Mouse (Mus musculus): ENCODE data around the gene Pitpnc1. TPM values are rescaled to one million over a fixed set of nuclear protein-coding genes. Genes with fewer than 3 reads are reported as not detected.

Gene Pitpnc1
- total RNA-seq, 1 experiment from 2014 or later: 42.8 TPM

DNA sequence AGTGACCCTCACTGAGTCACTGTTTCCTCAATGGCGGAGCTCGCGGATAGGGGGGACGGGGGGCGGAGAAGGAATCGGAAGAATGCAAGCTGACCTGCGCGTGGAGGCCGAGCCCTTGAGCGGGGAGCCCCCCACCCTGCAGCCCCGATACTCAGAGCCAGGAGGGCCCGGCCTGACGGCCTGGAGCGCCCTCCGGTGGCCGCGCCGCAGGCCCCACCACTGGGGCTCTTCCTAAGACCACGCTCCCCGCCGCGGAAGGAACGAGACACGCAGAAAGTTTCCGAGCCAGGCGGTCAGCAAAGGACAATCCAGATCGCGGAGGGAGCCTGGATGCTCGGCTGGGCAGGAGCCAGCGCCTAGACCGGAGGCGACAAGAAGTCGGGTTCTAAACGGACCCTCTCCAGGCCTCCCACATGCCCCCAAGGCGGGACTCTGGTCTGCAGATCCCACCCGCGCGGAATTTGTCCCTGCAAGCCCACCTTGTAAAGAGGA is 1.4 kb downstream of the Pitpnc1 start:
- peak; percentile 40; the same call in 1 of the 2 replicates for ATAC-seq (replicated peaks; ENCODE audit: low read depth, poor library complexity, severe bottlenecking)

DNA sequence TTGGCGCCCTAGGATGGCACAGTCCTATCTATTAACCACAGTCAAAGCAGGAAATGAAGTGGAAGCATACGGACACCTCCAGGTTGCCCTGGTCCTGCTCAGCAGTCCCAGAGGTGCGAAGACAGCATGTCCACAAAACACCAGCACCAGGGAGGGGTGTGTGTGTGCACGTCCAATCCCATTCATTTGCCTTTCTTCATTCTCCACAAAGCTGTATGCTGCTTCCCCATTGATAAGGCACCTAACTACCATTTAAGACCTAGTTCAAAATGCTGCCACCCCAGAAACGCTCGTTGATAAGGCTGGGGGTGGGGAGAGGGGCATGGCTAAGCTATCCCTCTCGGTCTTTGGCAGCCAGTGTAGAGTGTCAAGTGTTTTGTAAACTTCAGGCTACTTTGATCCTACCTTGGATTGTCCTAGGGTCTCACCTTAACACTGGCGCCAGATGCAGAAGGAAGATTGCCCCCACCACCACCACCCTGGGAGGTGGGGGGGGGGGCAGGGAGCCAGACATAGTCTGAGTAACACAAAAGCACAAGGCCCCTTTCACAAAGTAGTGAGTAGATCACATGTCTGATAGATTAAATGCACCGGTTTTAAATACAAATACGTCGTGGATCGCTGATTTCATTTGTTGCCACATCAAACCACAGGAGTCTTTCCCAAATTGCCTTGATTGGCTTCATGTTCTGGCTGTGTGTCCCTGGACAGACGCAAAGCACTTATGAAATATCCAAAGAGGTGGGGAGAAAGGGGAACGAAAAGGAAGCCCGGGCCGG is 2.1 kb downstream of the Pitpnc1 start:
- peak; percentile 16 for ATAC-seq (replicated peaks; ENCODE audit: low read depth, poor library complexity, severe bottlenecking)

DNA sequence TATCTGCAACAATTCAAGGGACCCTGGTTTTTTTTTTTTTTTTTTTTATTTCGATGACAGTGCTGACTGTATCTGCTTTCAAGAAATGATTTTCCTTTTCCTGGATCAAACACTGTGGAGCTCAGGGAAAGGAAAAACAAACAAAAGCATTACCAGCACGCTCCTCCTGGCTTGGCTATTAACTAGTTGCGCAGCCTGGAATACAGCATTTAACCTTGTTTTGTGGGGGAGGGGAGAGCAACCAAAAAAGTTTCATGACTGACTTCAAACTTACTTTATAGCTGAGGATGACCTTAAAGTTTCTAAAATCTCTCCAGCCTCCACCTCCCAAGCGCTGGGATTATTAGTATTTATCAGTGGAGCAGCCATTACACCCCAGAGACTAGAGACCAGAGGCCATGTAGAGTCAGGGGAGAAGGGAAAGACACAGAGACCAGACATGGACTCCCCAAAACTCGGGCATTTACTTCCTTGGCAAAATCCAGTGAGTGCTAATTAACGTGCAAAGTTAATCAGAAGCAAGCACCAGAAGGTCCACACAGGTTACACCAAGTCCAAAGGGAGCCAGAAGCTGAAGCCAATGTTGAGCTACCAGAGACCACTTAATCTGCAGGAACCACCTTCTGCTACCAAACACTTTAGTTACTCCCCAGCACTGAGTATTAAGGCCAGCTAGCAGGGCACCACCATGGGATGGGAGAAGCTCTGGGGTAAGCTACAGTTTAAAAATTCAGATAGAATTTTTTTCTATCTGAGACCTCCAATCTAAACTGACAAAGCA is 3.7 kb downstream of the Pitpnc1 start:
- no peak for ATAC-seq (replicated peaks; ENCODE audit: low read depth, poor library complexity, severe bottlenecking)

DNA sequence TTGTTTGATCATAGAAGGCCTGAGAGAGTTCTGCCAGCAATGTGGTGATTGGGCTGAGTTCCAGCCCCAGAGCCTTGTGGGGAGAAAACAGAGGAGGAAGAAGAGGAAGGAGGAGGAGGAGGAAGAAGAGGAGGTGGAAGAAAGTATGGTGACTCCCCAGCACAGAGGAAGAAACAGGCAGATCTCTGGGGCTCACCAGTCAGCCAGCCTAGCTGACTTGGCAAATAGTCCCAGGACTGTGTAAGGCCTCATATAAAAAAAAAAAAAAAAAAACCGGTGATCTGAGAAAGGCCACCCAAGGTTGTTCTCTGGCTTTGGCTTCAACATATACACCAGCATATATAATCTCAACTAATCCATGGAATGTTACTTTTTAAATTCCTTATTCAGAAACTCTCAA is 4.5 kb downstream of the Pitpnc1 start:
- no peak for ATAC-seq (replicated peaks; ENCODE audit: low read depth, poor library complexity, severe bottlenecking)

DNA sequence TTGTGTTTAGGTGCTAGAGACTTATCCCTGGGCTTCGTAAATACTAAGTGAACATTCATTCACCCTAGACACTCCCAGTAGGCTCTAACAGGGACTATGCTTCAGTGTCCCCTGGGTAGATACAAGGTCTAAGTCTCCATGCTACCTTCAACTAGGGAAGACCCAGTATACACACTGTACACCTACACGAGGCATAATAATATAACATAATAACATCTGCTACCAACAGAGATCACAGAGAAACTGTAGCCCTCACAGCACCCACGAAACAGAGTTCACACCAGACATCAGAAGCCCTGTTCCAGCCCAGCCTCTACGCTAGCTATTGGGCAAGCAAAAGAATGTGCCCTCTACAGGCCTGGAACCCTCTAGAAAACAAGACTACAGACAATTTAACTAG is 5.5 kb downstream of the Pitpnc1 start:
- no peak for ATAC-seq (replicated peaks; ENCODE audit: low read depth, poor library complexity, severe bottlenecking)

DNA sequence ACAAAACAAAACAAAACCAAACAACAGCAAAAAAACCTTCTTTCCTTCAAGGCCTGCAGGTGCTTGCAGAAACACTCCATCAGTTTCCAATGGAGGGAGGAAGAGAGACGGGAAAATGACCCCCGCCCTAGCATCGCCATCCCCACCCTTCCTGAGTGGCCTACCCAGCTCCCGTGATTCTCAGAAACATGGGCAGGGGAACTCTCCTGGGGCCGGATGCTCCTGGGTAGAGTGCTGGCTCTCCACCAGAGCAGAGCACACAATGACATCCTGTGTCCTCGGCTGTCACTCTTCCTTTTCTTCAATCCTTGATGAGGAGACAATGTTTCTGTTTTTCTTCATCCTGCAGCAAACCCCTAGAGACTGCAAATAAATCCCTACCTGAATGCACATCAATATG is 6.4 kb downstream of the Pitpnc1 start:
- ATAC-seq (replicated peaks; ENCODE audit: low read depth, poor library complexity, severe bottlenecking): no peak

DNA sequence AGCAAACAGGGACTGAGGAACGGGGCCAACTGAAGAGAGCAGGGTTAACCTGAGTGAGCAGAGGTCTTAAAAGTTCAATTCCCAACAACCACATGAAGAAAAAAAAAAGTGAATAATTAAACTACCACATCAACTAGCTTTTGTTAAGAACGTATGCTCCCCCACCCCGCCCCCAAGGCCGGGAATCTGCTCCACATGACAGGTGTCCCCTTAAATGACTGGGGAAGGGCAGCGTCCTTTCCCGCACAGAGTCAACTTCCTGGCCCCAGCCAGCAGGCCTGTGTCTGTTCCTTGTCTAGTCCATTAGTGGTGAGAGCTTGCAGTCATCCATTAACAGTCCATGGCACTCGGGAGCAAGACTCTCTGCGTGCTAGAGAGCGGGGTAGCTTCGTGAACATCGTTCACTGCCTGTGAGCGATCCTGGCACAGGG is 7.2 kb downstream of the Pitpnc1 start:
- no peak for ATAC-seq (replicated peaks; ENCODE audit: low read depth, poor library complexity, severe bottlenecking)

DNA sequence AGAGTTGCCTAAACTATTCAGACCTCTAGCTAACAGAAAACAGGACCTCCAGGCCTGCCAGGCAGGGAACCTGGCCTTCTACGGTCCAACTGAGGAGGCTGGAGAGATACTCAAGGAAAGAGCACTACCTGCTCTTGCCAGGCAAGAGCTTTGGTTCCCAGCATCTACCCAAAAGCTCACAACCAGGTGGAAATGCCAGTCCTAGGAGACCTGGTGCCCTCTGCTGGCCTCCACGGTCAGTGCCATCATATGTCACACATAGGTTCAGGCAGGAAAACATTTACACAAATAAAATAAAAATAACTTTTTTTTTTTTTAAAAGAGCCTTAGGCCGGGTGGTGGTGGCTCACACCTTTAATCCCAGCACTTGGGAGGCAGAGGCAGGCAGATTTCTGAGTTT is 8.0 kb downstream of the Pitpnc1 start:
- ATAC-seq (replicated peaks; ENCODE audit: low read depth, poor library complexity, severe bottlenecking): 0 out of 2 replicates have a peak, but pooled peaks have one; percentile 38

DNA sequence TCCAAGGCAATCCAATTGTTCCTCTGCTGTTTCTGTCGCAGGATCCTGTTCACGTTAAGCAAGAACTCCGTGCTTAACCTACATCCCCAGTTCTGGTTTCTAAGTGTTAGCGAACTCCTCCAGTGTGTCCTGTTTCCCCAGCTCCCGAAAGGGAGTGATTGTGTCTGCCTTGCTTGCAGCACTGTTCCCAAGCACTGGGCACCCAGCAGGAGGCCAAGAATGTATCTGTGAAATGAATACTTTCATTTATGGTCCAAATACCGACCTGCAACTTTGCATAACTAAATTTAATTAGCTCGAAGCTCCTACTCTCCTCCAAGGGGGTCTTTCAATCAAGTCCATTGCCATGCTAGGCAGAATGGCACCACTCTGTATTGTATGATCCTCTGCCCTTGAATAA is 10.7 kb downstream of the Pitpnc1 start:
- no peak for ATAC-seq (replicated peaks; ENCODE audit: low read depth, poor library complexity, severe bottlenecking)

DNA sequence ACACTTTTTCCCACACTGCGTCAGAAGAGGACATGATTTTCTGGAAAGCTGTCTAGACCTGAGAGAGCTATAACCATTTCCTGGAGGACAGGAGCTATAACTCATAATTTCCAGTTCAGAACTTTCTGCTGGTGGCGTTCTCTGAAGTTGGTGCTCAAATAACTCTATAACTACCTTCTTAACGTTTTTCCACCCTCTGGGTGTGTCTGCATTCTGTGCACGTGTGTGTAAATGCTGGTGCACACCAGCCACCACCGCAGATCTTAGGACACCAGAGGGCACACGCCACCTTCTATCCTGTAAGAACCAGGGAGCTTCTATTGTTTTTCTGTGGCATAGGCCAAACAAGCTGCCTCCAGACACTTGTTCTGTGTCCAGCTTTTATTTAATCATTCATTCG is 11.5 kb downstream of the Pitpnc1 start:
- ATAC-seq (replicated peaks; ENCODE audit: low read depth, poor library complexity, severe bottlenecking): no peak

DNA sequence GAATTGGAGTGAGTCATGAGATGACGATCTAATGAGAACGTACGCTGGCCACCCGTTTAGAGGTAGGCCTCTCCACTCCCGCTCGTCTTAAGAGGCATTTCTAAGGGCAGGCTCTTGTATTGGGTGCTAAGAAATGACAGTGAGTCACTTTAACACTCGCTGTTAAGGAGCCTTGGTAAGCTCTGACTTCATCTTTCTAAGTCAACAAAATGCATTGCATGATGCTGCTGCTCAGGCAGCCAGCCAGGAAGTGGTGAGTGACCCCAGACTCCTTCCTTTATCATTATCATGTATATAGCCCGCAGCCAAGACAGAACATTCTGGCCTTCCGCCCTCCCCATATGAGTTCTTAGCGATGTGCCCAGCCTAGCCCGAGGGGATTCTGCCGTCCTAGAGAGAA is 12.2 kb downstream of the Pitpnc1 start:
- peak; percentile 36 for ATAC-seq (replicated peaks; ENCODE audit: low read depth, poor library complexity, severe bottlenecking)

DNA sequence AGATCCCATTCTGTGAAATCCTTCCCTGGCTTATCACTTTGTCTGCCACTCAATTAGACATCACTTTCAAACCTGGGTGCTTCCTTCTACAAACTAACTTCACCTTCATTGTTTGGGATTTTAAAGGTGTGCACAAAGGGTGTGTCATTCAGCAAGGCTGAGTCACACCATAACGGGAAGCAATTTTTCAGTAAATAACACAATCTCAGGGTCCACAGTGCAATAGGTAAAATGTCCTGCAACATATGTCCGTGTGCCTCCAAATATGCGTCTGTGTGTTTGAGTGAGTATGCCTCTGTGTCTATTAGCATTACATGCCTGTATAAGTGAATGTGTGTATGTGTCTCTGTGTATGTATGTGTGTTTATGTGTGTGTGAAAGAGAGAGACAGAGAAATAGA is 13.2 kb downstream of the Pitpnc1 start:
- ATAC-seq (replicated peaks; ENCODE audit: low read depth, poor library complexity, severe bottlenecking): no peak

DNA sequence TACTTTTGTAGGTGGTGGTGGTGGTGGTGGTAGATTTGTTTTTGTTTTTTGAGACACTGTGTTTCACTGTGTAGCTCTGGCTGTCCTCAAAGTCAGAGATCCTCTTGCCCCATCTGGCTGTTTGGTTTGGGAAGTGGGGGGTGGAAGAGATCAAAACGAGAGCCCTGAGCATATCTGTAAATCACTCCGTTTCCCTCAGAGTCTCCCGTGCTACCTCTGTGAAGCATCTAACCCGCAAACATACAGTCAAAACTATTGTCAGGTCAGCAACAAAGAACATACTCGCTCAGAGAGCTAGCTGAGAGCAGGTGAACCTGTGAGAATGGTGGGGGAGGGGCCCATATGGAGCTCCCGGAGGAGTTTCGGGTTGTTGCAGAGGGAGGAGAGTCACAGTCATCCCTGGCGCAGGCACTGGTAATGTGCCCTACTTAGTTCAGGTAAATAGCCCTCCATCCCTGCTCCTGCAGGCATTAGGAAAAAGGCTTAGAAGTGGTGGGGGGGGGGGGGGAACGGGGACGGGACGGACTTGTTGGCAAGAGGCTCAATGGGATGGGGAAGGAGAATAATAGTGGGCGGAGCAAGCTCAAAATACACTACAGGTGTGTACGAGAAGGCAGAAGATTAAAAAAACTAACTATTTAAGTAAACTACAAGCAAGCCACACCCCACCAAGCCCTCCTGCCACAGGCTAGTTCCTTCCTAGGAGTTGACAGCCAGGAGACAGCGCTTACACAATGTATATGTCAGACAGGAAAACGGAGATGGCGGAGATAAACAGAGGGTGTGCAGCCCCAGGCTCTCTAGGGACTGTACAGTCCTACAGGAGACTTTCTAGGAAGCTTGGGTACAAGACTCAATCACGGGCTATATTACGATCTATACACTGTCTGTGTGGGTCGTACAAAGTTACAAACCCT is 15.7 kb downstream of the Pitpnc1 start:
- ATAC-seq (replicated peaks; ENCODE audit: low read depth, poor library complexity, severe bottlenecking): peak; percentile 48

DNA sequence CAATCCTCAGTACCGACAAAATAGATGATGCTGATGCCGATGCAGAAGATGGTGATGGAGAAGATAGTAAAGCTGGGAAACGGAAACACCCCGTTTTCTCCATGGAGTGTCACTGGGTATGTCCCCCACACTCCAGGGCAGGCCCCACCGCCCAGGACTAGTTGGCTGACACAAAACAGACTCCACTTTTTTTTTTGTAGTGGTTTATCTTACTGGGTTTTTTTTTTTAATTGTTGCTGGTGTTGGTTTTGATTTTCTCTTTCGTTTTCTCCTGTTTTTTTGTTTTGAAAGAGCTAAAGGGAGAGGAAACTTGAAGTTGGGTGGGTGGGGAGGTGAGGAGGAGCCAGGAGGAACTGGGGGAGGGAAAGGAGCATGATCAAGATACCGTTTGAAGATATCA is 18.4 kb downstream of the Pitpnc1 start:
- ATAC-seq (replicated peaks; ENCODE audit: low read depth, poor library complexity, severe bottlenecking): no peak

DNA sequence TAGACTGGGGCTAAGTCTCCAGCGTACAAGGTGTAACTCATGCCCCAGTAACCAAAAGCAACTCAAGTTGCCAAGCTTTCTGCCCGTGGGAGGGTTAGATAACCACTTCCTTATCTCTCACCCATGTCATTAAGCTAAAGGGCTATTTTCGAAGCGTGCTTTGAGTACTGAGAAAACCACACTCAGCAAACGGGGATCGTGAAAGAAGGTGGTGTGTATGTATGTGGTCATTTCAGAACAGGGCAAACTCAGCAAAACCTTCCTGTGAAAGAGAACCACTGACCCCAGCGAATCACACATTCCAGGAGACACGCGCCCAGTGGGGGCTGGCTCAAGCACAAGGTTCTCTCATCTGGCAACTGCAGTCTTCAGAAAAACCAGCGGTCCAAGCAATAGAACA is 19.4 kb downstream of the Pitpnc1 start:
- peak; percentile 73 for ATAC-seq (replicated peaks; ENCODE audit: low read depth, poor library complexity, severe bottlenecking)

DNA sequence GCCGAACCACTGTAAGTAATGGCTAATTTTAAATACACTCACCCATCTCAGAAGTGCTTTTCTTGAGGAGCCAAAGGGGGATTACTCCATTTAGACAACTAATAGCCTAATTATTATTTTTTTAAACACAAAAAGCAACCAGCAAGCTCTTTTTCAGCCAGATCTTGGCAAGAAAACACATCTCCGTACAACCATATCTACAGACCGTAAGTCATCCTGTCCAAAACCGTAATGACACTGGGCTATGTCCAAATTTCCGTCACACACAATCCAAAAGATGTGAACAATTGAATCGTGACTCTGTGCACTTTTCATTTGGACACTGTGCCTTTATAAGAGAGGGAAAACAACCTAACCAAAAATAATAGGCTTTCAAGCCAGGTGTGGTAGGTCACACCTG is 20.4 kb downstream of the Pitpnc1 start:
- no peak for ATAC-seq (replicated peaks; ENCODE audit: low read depth, poor library complexity, severe bottlenecking)

DNA sequence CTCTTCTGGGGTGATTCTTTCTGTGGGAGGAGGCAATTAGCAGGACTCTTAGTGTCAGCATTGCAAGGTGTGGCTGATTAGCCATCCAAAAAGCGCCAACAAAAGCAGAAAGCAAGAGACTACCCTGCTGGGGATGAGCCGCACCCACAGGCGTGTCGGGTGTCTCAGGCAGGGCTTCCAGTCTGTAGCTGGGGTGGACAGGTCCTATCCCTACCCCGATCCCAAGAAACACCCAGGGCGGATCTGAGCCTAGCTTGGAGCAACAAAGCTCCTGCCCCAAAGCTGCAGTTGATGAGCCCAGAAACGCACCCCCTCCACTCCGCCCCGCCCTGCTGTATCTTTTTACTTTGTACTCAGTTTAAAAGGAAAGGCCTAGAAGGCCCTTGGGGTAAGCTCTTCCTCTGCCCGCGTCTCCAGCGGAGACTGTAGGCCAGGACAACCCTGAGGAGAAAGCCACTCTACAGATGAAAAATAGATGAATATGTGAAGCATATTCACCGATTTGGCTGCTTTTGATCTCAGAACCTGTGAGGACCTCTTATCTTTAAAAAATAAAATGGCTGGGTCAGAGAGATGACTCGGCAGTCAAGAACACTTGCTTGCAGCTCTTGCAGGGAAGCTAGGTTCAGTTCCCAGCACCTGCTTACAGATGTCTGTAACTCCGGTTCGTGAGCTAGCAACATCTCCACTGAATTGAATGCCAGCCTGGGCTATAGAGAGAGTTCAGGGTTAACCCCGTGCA is 21.2 kb downstream of the Pitpnc1 start:
- ATAC-seq (replicated peaks; ENCODE audit: low read depth, poor library complexity, severe bottlenecking): no peak

DNA sequence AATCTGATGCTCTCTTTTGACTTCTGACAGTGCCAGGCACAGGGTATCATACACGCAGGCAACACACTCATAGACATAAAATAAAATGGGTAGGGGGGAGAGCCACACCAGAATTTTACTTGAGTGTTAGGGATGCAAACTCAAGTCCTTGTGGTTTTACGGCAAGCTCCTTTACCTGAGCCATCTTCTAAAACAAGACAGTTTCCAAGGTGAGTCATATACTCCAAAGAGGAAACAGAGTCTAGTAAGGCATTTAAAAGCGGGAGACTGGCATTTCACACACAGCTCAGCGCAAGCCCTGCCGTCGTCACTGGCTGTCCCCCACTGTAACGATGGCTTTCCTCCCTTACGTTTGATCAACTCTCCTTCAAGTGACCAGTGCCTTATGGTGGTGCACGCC is 22.6 kb downstream of the Pitpnc1 start:
- ATAC-seq (replicated peaks; ENCODE audit: low read depth, poor library complexity, severe bottlenecking): no peak

DNA sequence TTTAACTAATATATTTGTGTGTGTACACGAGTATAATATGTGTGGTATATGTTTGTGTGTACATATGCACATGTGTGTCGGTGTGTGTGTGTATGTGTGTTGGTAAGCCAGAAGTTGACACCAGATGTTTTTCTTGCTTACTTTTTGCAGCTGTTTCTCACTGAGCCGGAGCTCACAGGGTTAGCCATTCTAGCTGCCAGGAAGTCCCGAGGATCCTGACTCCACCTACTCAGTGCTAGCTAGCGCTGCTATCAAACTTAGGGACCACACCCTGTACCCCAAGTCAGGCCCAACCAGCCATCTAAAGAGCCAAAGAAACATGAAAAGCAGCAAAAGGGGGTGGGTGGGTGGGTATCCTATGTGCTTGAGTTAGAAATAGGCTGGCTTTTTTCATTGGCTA is 23.1 kb downstream of the Pitpnc1 start:
- 0 out of 2 replicates have a peak, but pooled peaks have one; percentile 30 for ATAC-seq (replicated peaks; ENCODE audit: low read depth, poor library complexity, severe bottlenecking)

Measured in common myeloid progenitor, adult 5-6 weeks (primary cell).